Mouse (Mus musculus): ENCODE results near the gene Fam189b.

The Fam189b gene

GRCm38 (mm10) chr3:89231345-89231744 lies 48.4 kb downstream of the Fam189b start:
- DNase-seq = no peak

GRCm38 (mm10) chr3:89231772-89232275 lies 48.9 kb downstream of the Fam189b start:
- no peak for DNase-seq

GRCm38 (mm10) chr3:89232614-89233013 lies 49.7 kb downstream of the Fam189b start:
- DNase-seq = no peak

- no peak for DNase-seq
Measured at GRCm38 (mm10) chr3:89233562-89234110, 50.7 kb downstream of the Fam189b start.

GRCm38 (mm10) chr3:89236516-89236915 lies 53.6 kb downstream of the Fam189b start:
- no peak for DNase-seq

- no peak for DNase-seq
Measured at GRCm38 (mm10) chr3:89237682-89238081, 54.7 kb downstream of the Fam189b start.

- DNase-seq = no peak
Measured at GRCm38 (mm10) chr3:89238494-89238893, 55.6 kb downstream of the Fam189b start.
